Mouse (Mus musculus): Measurements from ENCODE around the gene Cartpt. TPM values are rescaled to one million over a fixed set of nuclear protein-coding genes. Genes with fewer than 3 reads are reported as not detected.

Cartpt gene
- polyA plus RNA-seq, 1 experiment, result 2.6 TPM

DNA sequence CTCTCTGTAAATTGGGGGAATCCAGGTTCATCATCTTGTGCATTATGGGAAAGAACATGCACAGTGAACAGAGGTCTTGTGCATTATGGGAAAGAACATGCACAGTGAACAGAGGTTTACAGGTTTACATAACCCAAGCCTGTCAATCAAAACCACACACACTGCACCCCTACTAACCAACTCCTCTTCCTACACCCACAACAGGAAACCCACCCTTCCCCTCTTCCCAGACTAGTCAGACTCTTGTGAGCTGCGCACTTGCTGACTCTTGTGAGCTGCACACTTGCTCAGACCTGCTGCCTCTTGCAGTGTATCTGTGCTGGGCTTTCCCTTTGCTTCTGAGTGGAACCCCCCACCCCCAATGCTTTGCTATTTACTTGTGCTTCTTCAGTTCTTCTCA, 31.5 kb upstream of the Cartpt start:
- TF ChIP-seq CTCF (IDR thresholded peaks at IDR 0.05; ENCODE audit: extremely low read depth, insufficient read length, insufficient replicate concordance, low read depth, low read length) (no peak), POLR2A (IDR thresholded peaks at IDR 0.05; ENCODE audit: low read depth, low read length) (no peak)
- Histone ChIP-seq H3K27ac (ENCODE audit: insufficient read depth, low read depth, low read length) (no peak overlapping the region), H3K4me1 (ENCODE audit: control insufficient read depth, insufficient read depth, insufficient read length, low read length) (no peaks in the 10 kb centered on the region), H3K4me3 (ENCODE audit: low read depth, low read length) (no peak overlapping the region), H3K36me3 (ENCODE audit: control insufficient read depth, insufficient read depth, low read length) (no peaks in the 10 kb centered on the region), H3K27me3 (ENCODE audit: control insufficient read depth, insufficient read depth, low read length) (no peaks in the 10 kb centered on the region)
- WGBS, result 75% methylated on average over 1 of the region's 1 CpGs

DNA sequence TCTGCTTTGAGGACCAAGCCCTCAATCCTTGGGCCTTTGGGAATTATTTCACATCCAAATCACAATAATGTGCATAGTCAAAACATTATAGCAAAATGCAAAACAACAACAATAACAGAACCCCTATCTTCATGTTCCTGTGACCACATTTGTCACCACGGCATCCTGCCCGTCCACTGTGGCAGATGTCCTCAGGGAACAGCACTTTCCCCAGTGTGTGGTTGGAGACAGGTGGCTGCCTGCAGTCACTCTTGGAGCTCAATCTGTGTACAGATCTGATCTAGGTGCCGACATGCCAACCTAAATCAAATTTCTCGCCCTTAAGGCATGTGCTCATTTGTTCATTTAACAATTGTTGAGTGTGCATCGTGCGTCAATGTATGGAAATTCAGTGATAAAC, 30.6 kb upstream of the Cartpt start:
- WGBS, result 87% methylated on average over 6 of the region's 6 CpGs
- Histone ChIP-seq H3K27me3 (ENCODE audit: control insufficient read depth, insufficient read depth, low read length) (no peaks in the 10 kb centered on the region), H3K4me3 (ENCODE audit: low read depth, low read length) (no peak overlapping the region), H3K27ac (ENCODE audit: insufficient read depth, low read depth, low read length) (no peak overlapping the region), H3K4me1 (ENCODE audit: control insufficient read depth, insufficient read depth, insufficient read length, low read length) (no peaks in the 10 kb centered on the region), H3K36me3 (ENCODE audit: control insufficient read depth, insufficient read depth, low read length) (no peaks in the 10 kb centered on the region)
- no peak for TF ChIP-seq POLR2A (IDR thresholded peaks at IDR 0.05; ENCODE audit: low read depth, low read length)
- no peak for TF ChIP-seq CTCF (IDR thresholded peaks at IDR 0.05; ENCODE audit: extremely low read depth, insufficient read length, insufficient replicate concordance, low read depth, low read length)

DNA sequence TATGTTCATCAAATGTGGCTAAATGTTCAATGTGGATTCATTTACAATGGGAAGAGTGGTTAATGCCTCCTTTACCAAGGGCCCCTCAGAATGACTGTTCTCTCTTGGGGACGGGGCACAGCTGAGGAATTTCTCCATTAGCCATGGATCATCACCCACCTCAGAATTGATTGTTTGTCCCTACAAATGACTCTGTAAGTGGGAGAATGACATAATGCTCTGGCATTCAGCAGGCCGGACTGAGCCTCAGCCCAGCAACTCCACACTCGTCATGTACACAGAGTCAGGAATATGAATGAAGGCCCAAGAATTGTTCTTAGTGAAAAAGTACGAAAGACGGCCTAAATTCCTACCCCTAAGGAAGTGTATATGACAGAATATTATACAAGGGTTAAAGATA, 25.4 kb upstream of the Cartpt start:
- TF ChIP-seq CTCF (IDR thresholded peaks at IDR 0.05; ENCODE audit: extremely low read depth, insufficient read length, insufficient replicate concordance, low read depth, low read length) (no peak), POLR2A (IDR thresholded peaks at IDR 0.05; ENCODE audit: low read depth, low read length) (no peak)
- no peaks in the 10 kb centered on the region for H3K27me3 ChIP-seq (ENCODE audit: control insufficient read depth, insufficient read depth, low read length)
- H3K4me1 ChIP-seq (ENCODE audit: control insufficient read depth, insufficient read depth, insufficient read length, low read length), result no peaks in the 10 kb centered on the region
- WGBS, result 80% methylated on average over 5 of the region's 5 CpGs
- no peak overlapping the region for H3K27ac ChIP-seq (ENCODE audit: insufficient read depth, low read depth, low read length)
- no peaks in the 10 kb centered on the region for H3K36me3 ChIP-seq (ENCODE audit: control insufficient read depth, insufficient read depth, low read length)
- H3K4me3 ChIP-seq (ENCODE audit: low read depth, low read length), result no peak overlapping the region

DNA sequence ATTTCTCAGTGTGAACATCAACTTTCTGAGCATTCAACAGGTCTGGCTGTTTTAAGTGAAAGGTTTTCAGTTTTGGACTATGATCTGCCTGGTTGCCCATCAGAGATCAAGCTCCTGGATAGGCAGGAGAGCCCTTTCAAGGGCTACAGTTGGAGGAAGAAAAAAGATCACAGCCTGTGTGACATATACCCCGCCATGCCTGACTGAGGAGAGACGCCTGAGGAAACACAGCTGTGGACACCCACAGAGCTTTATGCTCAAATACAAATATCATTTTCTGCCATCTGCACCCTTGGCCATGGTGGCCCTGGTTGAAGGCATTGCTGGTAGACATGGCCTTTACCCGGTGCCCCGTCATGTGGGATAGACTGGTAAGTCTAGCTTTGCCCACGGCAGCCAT, 14.7 kb upstream of the Cartpt start:
- TF ChIP-seq CTCF (IDR thresholded peaks at IDR 0.05; ENCODE audit: extremely low read depth, insufficient read length, insufficient replicate concordance, low read depth, low read length), result no peak
- TF ChIP-seq POLR2A (IDR thresholded peaks at IDR 0.05; ENCODE audit: low read depth, low read length), result no peak
- no peak overlapping the region for H3K4me3 ChIP-seq (ENCODE audit: low read depth, low read length)
- no peaks in the 10 kb centered on the region for H3K36me3 ChIP-seq (ENCODE audit: control insufficient read depth, insufficient read depth, low read length)
- no peaks in the 10 kb centered on the region for H3K4me1 ChIP-seq (ENCODE audit: control insufficient read depth, insufficient read depth, insufficient read length, low read length)
- H3K27ac ChIP-seq (ENCODE audit: insufficient read depth, low read depth, low read length), result no peak overlapping the region
- H3K27me3 ChIP-seq (ENCODE audit: control insufficient read depth, insufficient read depth, low read length), result no peaks in the 10 kb centered on the region
- 78% methylated on average over 5 of the region's 5 CpGs for WGBS

DNA sequence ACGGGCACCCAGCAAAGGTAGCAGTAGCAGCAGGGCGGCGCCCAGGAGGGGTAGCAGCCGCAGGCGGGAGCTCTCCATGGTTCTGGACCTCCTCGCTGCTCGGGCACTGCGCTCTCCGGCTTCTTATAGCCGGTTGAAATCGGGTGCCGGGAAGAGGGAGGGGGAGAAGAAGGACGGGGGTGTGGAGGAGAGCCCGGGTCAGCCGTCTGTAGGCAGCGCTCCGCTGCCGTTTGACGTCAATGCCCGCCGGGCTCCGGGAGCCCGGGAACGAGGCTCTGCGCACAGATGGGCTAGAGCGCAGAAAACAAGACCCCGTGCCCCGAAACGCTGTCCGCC, 366 bp downstream of the Cartpt start:
- no peak overlapping the region for H3K27ac ChIP-seq (ENCODE audit: insufficient read depth, low read depth, low read length)
- H3K36me3 ChIP-seq (ENCODE audit: control insufficient read depth, insufficient read depth, low read length), result no peaks in the 10 kb centered on the region
- no peak overlapping the region for H3K4me3 ChIP-seq (ENCODE audit: low read depth, low read length)
- 9% methylated on average over 30 of the region's 30 CpGs for WGBS
- H3K4me1 ChIP-seq (ENCODE audit: control insufficient read depth, insufficient read depth, insufficient read length, low read length), result no peaks in the 10 kb centered on the region
- H3K27me3 ChIP-seq (ENCODE audit: control insufficient read depth, insufficient read depth, low read length), result peaks cover 14% of the 10 kb centered on the region
- no peak for TF ChIP-seq CTCF (IDR thresholded peaks at IDR 0.05; ENCODE audit: extremely low read depth, insufficient read length, insufficient replicate concordance, low read depth, low read length)
- no peak for TF ChIP-seq POLR2A (IDR thresholded peaks at IDR 0.05; ENCODE audit: low read depth, low read length)

DNA sequence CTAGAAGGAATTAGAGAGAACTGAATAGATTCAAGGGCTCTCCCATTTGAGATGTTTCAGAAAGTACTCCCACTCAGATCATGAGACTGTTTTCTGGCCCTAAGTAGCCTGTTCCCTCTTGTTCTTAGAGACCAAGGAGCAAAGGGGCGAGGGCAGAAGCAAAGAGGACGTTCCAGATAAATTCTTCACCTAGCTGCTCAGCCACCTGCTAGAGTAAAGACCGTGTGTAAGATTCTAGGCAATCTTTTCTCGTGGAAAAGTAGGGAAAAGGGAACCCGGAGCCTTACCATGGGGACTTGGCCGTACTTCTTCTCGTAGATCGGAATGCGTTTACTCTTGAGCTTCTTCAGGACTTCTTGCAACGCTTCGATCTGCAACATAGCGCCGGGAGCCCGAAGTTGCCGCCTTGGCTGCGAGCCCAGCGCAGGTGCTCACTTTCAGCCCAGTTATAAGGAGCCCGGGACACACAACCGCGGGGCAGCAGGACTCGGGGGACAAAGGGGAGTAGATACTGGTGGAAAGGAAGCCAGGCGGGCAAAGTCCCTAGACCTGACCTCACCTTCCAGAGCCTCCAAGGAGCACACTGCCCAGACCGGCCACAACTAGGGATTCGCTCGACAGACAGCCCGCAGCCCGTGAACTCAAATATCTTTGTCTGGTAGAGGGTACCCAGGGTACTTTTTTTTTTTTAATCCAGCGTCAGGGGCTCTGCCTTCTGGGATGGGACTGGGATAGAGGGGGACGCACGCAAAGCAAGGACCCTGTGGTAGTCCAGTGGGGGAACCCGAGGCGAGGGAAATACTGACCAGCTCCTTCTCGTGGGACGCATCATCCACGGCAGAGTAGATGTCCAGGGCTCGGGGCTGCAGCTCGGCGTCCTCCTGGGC, 978 bp downstream of the Cartpt start:
- Histone ChIP-seq H3K27ac (ENCODE audit: insufficient read depth, low read depth, low read length) (no peak overlapping the region), H3K4me1 (ENCODE audit: control insufficient read depth, insufficient read depth, insufficient read length, low read length) (no peaks in the 10 kb centered on the region), H3K27me3 (ENCODE audit: control insufficient read depth, insufficient read depth, low read length) (peaks cover 14% of the 10 kb centered on the region), H3K4me3 (ENCODE audit: low read depth, low read length) (no peak overlapping the region), H3K36me3 (ENCODE audit: control insufficient read depth, insufficient read depth, low read length) (no peaks in the 10 kb centered on the region)
- 9% methylated on average over 38 of the region's 38 CpGs for whole genome bisulfite sequencing
- TF ChIP-seq CTCF (IDR thresholded peaks at IDR 0.05; ENCODE audit: extremely low read depth, insufficient read length, insufficient replicate concordance, low read depth, low read length), result no peak
- TF ChIP-seq POLR2A (IDR thresholded peaks at IDR 0.05; ENCODE audit: low read depth, low read length), result no peak

DNA sequence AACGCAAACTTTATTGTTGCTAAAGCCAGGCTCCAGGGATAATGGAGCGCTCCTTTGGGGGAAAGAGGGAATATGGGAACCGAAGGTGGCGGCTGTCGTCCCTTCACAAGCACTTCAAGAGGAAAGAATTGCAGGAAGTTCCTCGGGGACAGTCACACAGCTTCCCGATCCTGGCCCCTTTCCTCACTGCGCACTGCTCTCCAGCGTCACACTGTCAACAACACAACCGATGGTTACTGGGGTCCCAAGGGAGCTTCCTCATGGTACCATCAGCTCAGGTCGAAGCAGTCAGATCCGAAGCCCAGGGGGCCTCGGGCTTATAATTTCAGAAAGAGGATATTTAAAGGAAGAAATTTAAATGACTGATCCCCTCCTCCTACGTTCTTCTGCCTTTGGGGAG, 2.1 kb downstream of the Cartpt start:
- Histone ChIP-seq H3K36me3 (ENCODE audit: control insufficient read depth, insufficient read depth, low read length) (no peaks in the 10 kb centered on the region), H3K4me3 (ENCODE audit: low read depth, low read length) (no peak overlapping the region), H3K27me3 (ENCODE audit: control insufficient read depth, insufficient read depth, low read length) (peaks cover 14% of the 10 kb centered on the region), H3K4me1 (ENCODE audit: control insufficient read depth, insufficient read depth, insufficient read length, low read length) (no peaks in the 10 kb centered on the region), H3K27ac (ENCODE audit: insufficient read depth, low read depth, low read length) (no peak overlapping the region)
- 43% methylated on average over 14 of the region's 14 CpGs for WGBS
- TF ChIP-seq CTCF (IDR thresholded peaks at IDR 0.05; ENCODE audit: extremely low read depth, insufficient read length, insufficient replicate concordance, low read depth, low read length) (no peak), POLR2A (IDR thresholded peaks at IDR 0.05; ENCODE audit: low read depth, low read length) (no peak)
